Mouse (Mus musculus) olfactory bulb, adult 2 months (tissue): ENCODE results near the gene Lap3.
A peak's percentile ranks its signal among the peaks of the same experiment; 100 is the strongest.

Experiments
- CTCF ChIP-seq: fragments of 200-500 bp; IDR thresholded peaks from 2 replicates; pipeline ENCODE4 v1.5.1; 2012; ENCODE audit warnings: low read depth, mild to moderate bottlenecking, low read length, moderate library complexity; ENCODE audit not compliant: insufficient read depth
- POLR2A ChIP-seq: fragments of 200-500 bp; IDR thresholded peaks from 2 replicates; pipeline ENCODE4 v1.6.1; 2012; ENCODE audit warnings: mild to moderate bottlenecking, low read depth, low read length, moderate library complexity; ENCODE audit not compliant: insufficient read depth

- TF ChIP-seq POLR2A (no peak), CTCF (0 out of 2 replicates have a peak, but pooled peaks have one; percentile 13)
Measured at GRCm38 (mm10) chr5:45539502-45539901, 46.3 kb downstream of the Lap3 start.
